Comparison of ENCODE assay signal across 8 mouse cellular contexts in the genomic region with DNA sequence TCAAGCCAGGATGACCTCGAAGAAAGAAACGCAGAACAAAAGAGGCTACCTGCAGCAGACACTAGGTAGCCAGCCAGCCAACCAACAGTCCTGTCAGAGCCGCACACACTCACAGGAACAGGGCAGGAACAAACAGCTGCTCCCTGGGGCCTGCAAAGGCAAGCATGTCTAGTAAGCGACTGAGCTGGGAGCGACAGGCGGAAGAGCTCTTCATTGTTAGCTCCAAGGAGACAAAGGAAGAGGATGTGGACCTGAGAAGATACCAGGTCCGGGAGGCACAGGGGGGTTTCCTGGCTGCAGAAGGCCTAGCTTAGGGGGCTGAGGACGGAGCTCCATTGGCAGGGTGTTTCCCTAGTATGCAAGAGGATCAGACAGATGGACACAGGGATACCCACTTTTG. TPM values are rescaled to one million over a fixed set of nuclear protein-coding genes. Genes with fewer than 3 reads are reported as not detected.
A peak's percentile ranks its signal among the peaks of the same experiment; 100 is the strongest.
DNase-seq lines count a peak whose midpoint lies in the region; ATAC-seq and TF ChIP-seq lines count a peak whose summit lies in the region.

No protein-coding gene starts in this region.

- DNase-seq in spleen, adult 2 months (ENCODE audit: low read depth in 1 of 2, low spot score in 2 of 2): no peak
- DNase-seq in spleen, postnatal 10 days (ENCODE audit: low spot score in 2 of 2): no peak
- no peak for DNase-seq in hindbrain, embryonic 14.5 days (ENCODE audit: low spot score)
- no peak for DNase-seq in urinary bladder, adult 18-20 months (ENCODE audit: low spot score in 2 of 2)
- no peak for DNase-seq in right cerebral cortex, postnatal 36 days (ENCODE audit: low spot score in 2 of 2)
- DNase-seq in spleen, postnatal 14 days (ENCODE audit: low spot score in 2 of 2): no peak

- H3K9me3 ChIP-seq in hindbrain, embryonic 14.5 days (ENCODE audit: control insufficient read depth, low read length): no peaks in the 10 kb centered on the region
- H3K9me3 ChIP-seq in liver, embryonic 16.5 days (replicated peaks; ENCODE audit: control insufficient read depth, low read length): no peaks in the 10 kb centered on the region
- no peaks in the 10 kb centered on the region for H3K9me3 ChIP-seq in stomach, embryonic 14.5 days (ENCODE audit: control insufficient read depth, low read depth, low read length)

- 71% methylated on average over 8 of the region's 8 CpGs for WGBS in spleen, adult 2 months
- WGBS in hindbrain, embryonic 14.5 days: 38% methylated on average over 8 of the region's 8 CpGs
- 28% methylated on average over 8 of the region's 8 CpGs for WGBS in liver, embryonic 16.5 days (ENCODE audit: insufficient replicate concordance)
- WGBS in stomach, embryonic 14.5 days: 60% methylated on average over 8 of the region's 8 CpGs

- TF ChIP-seq POLR2A in spleen, adult 2 months (IDR thresholded peaks at IDR 0.05; ENCODE audit: low read depth, low read length): no peak

- no peaks in the 10 kb centered on the region for H3K36me3 ChIP-seq in spleen, adult 2 months (ENCODE audit: control insufficient read depth, insufficient read depth, low read length)
- H3K36me3 ChIP-seq in hindbrain, embryonic 14.5 days (replicated peaks; ENCODE audit: control insufficient read depth, insufficient read depth): no peaks in the 10 kb centered on the region
- H3K36me3 ChIP-seq in liver, embryonic 16.5 days (ENCODE audit: control insufficient read depth, insufficient read depth): no peaks in the 10 kb centered on the region
- H3K36me3 ChIP-seq in stomach, embryonic 14.5 days (ENCODE audit: control insufficient read depth, insufficient read depth, low read length): no peaks in the 10 kb centered on the region

- no peak overlapping the region for H3K9ac ChIP-seq in hindbrain, embryonic 14.5 days
- H3K9ac ChIP-seq in liver, embryonic 16.5 days (ENCODE audit: low read depth, low read length): no peak overlapping the region
- no peak overlapping the region for H3K9ac ChIP-seq in stomach, embryonic 14.5 days (replicated peaks; ENCODE audit: low read depth, low read length)

- TF ChIP-seq CTCF in spleen, adult 2 months (IDR thresholded peaks at IDR 0.05; ENCODE audit: extremely low read depth, insufficient read depth, insufficient read length, insufficient replicate concordance): no peak

- H3K27me3 ChIP-seq in spleen, adult 2 months (ENCODE audit: control insufficient read depth, insufficient read depth, low read length): no peaks in the 10 kb centered on the region
- H3K27me3 ChIP-seq in hindbrain, embryonic 14.5 days (ENCODE audit: control insufficient read depth, insufficient read depth, low read length): no peaks in the 10 kb centered on the region
- H3K27me3 ChIP-seq in liver, embryonic 16.5 days (ENCODE audit: control insufficient read depth, insufficient read depth, low read depth, low read length): no peaks in the 10 kb centered on the region
- H3K27me3 ChIP-seq in stomach, embryonic 14.5 days (ENCODE audit: control insufficient read depth, insufficient read depth, low read length): no peaks in the 10 kb centered on the region

- no peak overlapping the region for H3K4me3 ChIP-seq in spleen, adult 2 months (ENCODE audit: extremely low read depth, insufficient read depth, insufficient read length)
- no peak overlapping the region for H3K4me3 ChIP-seq in hindbrain, embryonic 14.5 days (replicated peaks; ENCODE audit: low read length)
- no peak overlapping the region for H3K4me3 ChIP-seq in liver, embryonic 16.5 days (ENCODE audit: low read depth, low read length)
- H3K4me3 ChIP-seq in stomach, embryonic 14.5 days (ENCODE audit: low read depth, low read length): no peak overlapping the region

- no peaks in the 10 kb centered on the region; the same call in 1 of the 2 replicates for H3K4me1 ChIP-seq in spleen, adult 2 months (ENCODE audit: control insufficient read depth, insufficient read depth, insufficient read length)
- H3K4me1 ChIP-seq in hindbrain, embryonic 14.5 days (replicated peaks; ENCODE audit: control insufficient read depth, insufficient read depth, low read length): no peaks in the 10 kb centered on the region
- H3K4me1 ChIP-seq in liver, embryonic 16.5 days (ENCODE audit: control insufficient read depth, low read depth, low read length): peaks cover 60% of the 10 kb centered on the region
- peaks cover 11% of the 10 kb centered on the region for H3K4me1 ChIP-seq in stomach, embryonic 14.5 days (ENCODE audit: control insufficient read depth, insufficient read depth, low read length)

- peak overlapping the region; percentile 70 for H3K27ac ChIP-seq in spleen, adult 2 months (ENCODE audit: insufficient read depth, low read length)
- peak overlapping the region; percentile 12; the same call in 1 of the 2 replicates for H3K27ac ChIP-seq in hindbrain, embryonic 14.5 days
- peak overlapping the region; percentile 86 for H3K27ac ChIP-seq in liver, embryonic 16.5 days (ENCODE audit: low read length)
- peak overlapping the region; percentile 66; the same call in 1 of the 2 replicates for H3K27ac ChIP-seq in stomach, embryonic 14.5 days (ENCODE audit: low read length)

- ATAC-seq in hindbrain, embryonic 14.5 days (ENCODE audit: low FRiP score): no peak
- ATAC-seq in liver, embryonic 16.5 days (ENCODE audit: low read depth): peak; percentile 11; the same call in 1 of the 2 replicates
- no peak for ATAC-seq in stomach, embryonic 14.5 days (ENCODE audit: insufficient number of reproducible peaks, insufficient read depth, low FRiP score, low read depth)

- H3K4me2 ChIP-seq in hindbrain, embryonic 14.5 days (replicated peaks): no peak overlapping the region
- H3K4me2 ChIP-seq in liver, embryonic 16.5 days (ENCODE audit: low read depth, low read length): no peak overlapping the region
- no peak overlapping the region for H3K4me2 ChIP-seq in stomach, embryonic 14.5 days (replicated peaks; ENCODE audit: low read depth, low read length)

RNA-seq across cellular contexts. Expression of gene Tspan15, which starts 13.9 kb away (rescaled TPM):
- 39.2 and 46.1 TPM in 2 replicates for polyA plus RNA-seq in spleen, adult 2 months (2012; rRNA removed)
- 14.5 and 14.6 TPM in 2 replicates for polyA plus RNA-seq in hindbrain, embryonic 14.5 days (2014; fragmentation: Nextera tagmentation; extraction: Ambion mirVana)
- polyA plus RNA-seq in liver, embryonic 16.5 days (2015; fragmentation: Nextera tagmentation; extraction: Ambion mirVana): 10.1 and 12.0 TPM in 2 replicates
- 32.4 and 32.8 TPM in 2 replicates for polyA plus RNA-seq in stomach, embryonic 14.5 days (2014; fragmentation: Nextera tagmentation; extraction: Ambion mirVana)

RNA-seq across cellular contexts. Expression of gene Tacr2, which starts 35.0 kb away (rescaled TPM):
- polyA plus RNA-seq in spleen, adult 2 months (2012; rRNA removed): not detected in 2 replicates
- 0.12 and 0.19 TPM in 2 replicates for polyA plus RNA-seq in hindbrain, embryonic 14.5 days (2014; fragmentation: Nextera tagmentation; extraction: Ambion mirVana)
- polyA plus RNA-seq in liver, embryonic 16.5 days (2015; fragmentation: Nextera tagmentation; extraction: Ambion mirVana): 0.07 TPM in 1 of 2 replicates, not detected in the other
- polyA plus RNA-seq in stomach, embryonic 14.5 days (2014; fragmentation: Nextera tagmentation; extraction: Ambion mirVana): 0.14 and 0.69 TPM in 2 replicates

Comparison
In these comparisons a context has a peak if more than half of its experiments do, and no peak if none do; other contexts are left out.
1. H3K27ac ChIP-seq: peak in every context shown above with its lines; median percentile 86 in liver, embryonic 16.5 days; 70 in spleen, adult 2 months; 66 in stomach, embryonic 14.5 days; 12 in hindbrain, embryonic 14.5 days.